ENCODE assay signal across 12 mouse cellular contexts in genomic region chr7:61790113-61790796, GRCm38 (mm10).
DNase-seq lines count a peak whose midpoint lies in the region; ATAC-seq and TF ChIP-seq lines count a peak whose summit lies in the region.
"Had no signal": no experiment of that assay in that cellular context is flagged by ENCODE, and none has a peak within 500 bp of the region (broad histone marks: within the 10 kb centered on the region; RNA-seq: fewer than 3 reads in every experiment).

No protein-coding gene starts in this region.

- H3K4me1 ChIP-seq in midbrain, embryonic 15.5 days, result no peaks in the 10 kb centered on the region
- no peaks in the 10 kb centered on the region for H3K4me1 ChIP-seq in midbrain, embryonic 11.5 days (ENCODE audit: control insufficient read depth, insufficient read depth, low read length)
- H3K4me1 ChIP-seq in cortical plate, adult 2 months (ENCODE audit: control insufficient read depth, insufficient read depth, low read length), result peaks cover 2% of the 10 kb centered on the region; the same call in 1 of the 2 replicates

- CTCF ChIA-PET in Patski (lab: Charles Lee), result no interaction called here

- intact Hi-C loops in left cerebral cortex, postnatal 14 days (cut with DNase I), result no loop called here

- no peak overlapping the region for H3K4me2 ChIP-seq in midbrain, embryonic 15.5 days
- H3K4me2 ChIP-seq in midbrain, embryonic 11.5 days, result no peak overlapping the region

- no peaks in the 10 kb centered on the region for H3K36me3 ChIP-seq in midbrain, embryonic 15.5 days (replicated peaks)
- no peaks in the 10 kb centered on the region for H3K36me3 ChIP-seq in midbrain, embryonic 11.5 days (ENCODE audit: control insufficient read depth, insufficient read depth, low read length)

- no peak; the same call in 1 of the 2 replicates for TF ChIP-seq POLR2A in cortical plate, adult 2 months (IDR thresholded peaks at IDR 0.05; ENCODE audit: extremely low read depth, insufficient read depth, low read length)

- no peak for DNase-seq in midbrain, embryonic 11.5 days (ENCODE audit: low spot score, missing footprints)
- DNase-seq in Patski (ENCODE audit: low read depth, low spot score), result peak; percentile 22
- DNase-seq in left cerebral cortex, postnatal 14 days (ENCODE audit: low spot score in 2 of 2), result peak; percentile 20 to 52
- DNase-seq in embryo, embryonic 11 days, result no peak
- DNase-seq: adrenal gland, postnatal 10 days; cerebellum, adult 9-10 months; heart, postnatal 36 days; lung, postnatal 14 days; thymus, adult 2 months had no signal

- no peak overlapping the region for H3K27ac ChIP-seq in midbrain, embryonic 15.5 days
- H3K27ac ChIP-seq in midbrain, embryonic 11.5 days (ENCODE audit: low read depth, low read length), result no peak overlapping the region
- H3K27ac ChIP-seq in cortical plate, adult 2 months (ENCODE audit: insufficient read depth, low read length), result peak overlapping the region; percentile 70

- H3K9me3 ChIP-seq in midbrain, embryonic 15.5 days, result peaks cover 5% of the 10 kb centered on the region; the same call in 1 of the 2 replicates
- no peaks in the 10 kb centered on the region for H3K9me3 ChIP-seq in midbrain, embryonic 11.5 days (ENCODE audit: control insufficient read depth, low read length)

- POLR2A ChIA-PET in Patski (lab: Charles Lee), result no interaction called here

- no peaks in the 10 kb centered on the region for H3K27me3 ChIP-seq in midbrain, embryonic 15.5 days (replicated peaks)
- no peaks in the 10 kb centered on the region for H3K27me3 ChIP-seq in midbrain, embryonic 11.5 days (ENCODE audit: control insufficient read depth, insufficient read depth, low read length)
- no peaks in the 10 kb centered on the region for H3K27me3 ChIP-seq in Patski

- 83% methylated on average over 5 of the region's 5 CpGs for WGBS in midbrain, embryonic 15.5 days
- 89% methylated on average over 5 of the region's 5 CpGs for WGBS in midbrain, embryonic 11.5 days

- no peak for TF ChIP-seq CTCF in Patski (IDR thresholded peaks at IDR 0.05)
- no peak for TF ChIP-seq CTCF in cortical plate, adult 2 months (IDR thresholded peaks at IDR 0.05; ENCODE audit: extremely low read depth, insufficient read depth, low read length)

- ATAC-seq in midbrain, embryonic 15.5 days (replicated peaks), result peak; percentile 70; the same call in 1 of the 2 replicates
- no peak for ATAC-seq in midbrain, embryonic 11.5 days (ENCODE audit: low FRiP score)
- peak; percentile 73 for ATAC-seq in Patski
- ATAC-seq in inflammation-experienced regulatory T-cells, adult 6 months, result no peak

- no peak overlapping the region for H3K4me3 ChIP-seq in midbrain, embryonic 15.5 days
- no peak overlapping the region for H3K4me3 ChIP-seq in midbrain, embryonic 11.5 days (ENCODE audit: low read depth, low read length)
- H3K4me3 ChIP-seq in cortical plate, adult 2 months (ENCODE audit: insufficient read depth, low read length), result no peak overlapping the region

- in situ Hi-C loops in Patski (cut with MboI; ENCODE audit: low pct_unique_long_range_greater_than_20kb), result no loop called here

- no peak overlapping the region for H3K9ac ChIP-seq in midbrain, embryonic 15.5 days
- no peak overlapping the region for H3K9ac ChIP-seq in midbrain, embryonic 11.5 days (ENCODE audit: low read length)

Comparison
In these comparisons a context has a peak if more than half of its experiments do, and no peak if none do; other contexts are left out.
1. ATAC-seq: peak in midbrain, embryonic 15.5 days (single experiment) and Patski (single experiment); none in midbrain, embryonic 11.5 days (single experiment) and inflammation-experienced regulatory T-cells, adult 6 months (single experiment).
2. DNase-seq: peak in Patski (single experiment) and left cerebral cortex, postnatal 14 days (2 of 2); none in midbrain, embryonic 11.5 days (single experiment) and embryo, embryonic 11 days (single experiment).